Mouse (Mus musculus): ENCODE measurements at regions not wholly inside any gene's neighbourhood (a gene's known extent, or its start where the extent isn't known, plus 50 kb on each side); places are given as distances from the start of the nearest gene placed in this dataset.

GRCm38 (mm10) chr1:73257263-73257662, 241.6 kb upstream of the Tnp1 start:
- TF ChIP-seq FOSL1 (IDR thresholded peaks at IDR 0.05; ENCODE audit: insufficient read depth, low read length, poor library complexity, severe bottlenecking) (no peak), MAX (IDR thresholded peaks at IDR 0.05) (no peak), USF1 (IDR thresholded peaks at IDR 0.05; ENCODE audit: low read depth) (no peak), CEBPB (IDR thresholded peaks at IDR 0.05; ENCODE audit: low read depth) (no peak), MYOD1 (IDR thresholded peaks at IDR 0.05; ENCODE audit: control insufficient read depth, insufficient read length, low read depth) (no peak), MYOG (IDR thresholded peaks at IDR 0.05; ENCODE audit: control insufficient read depth, extremely low read depth, insufficient read length) (no peak), CTCF (IDR thresholded peaks at IDR 0.05; ENCODE audit: control insufficient read depth, insufficient read depth, insufficient read length) (no peak)
- no peaks in the 10 kb centered on the region for H3K79me3 ChIP-seq (ENCODE audit: low read depth)

DNA sequence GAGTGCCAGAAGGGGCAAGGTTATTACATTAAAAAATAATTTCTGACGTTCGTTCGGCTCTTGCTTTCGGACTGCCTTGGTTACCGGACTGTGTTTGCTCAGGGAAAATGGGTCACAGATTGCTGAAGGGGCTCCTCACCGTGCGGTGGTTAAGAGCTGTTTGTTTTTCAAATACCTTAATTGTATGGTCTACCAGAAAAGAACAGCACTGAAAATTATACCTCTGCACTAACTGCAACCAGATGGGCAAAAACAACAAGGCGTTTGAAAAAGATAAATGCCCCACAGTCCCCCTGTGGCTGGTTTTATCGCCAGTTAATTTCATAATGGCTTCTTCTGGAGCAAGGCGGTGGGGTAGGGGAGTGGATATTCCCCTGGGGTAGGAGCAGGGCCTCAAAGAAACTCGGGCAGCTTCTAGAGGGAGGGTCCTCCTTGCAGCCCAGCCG, 236.2 kb upstream of the Tnp1 start:
- Histone ChIP-seq H3K27me3 (ENCODE audit: control insufficient read depth, insufficient read depth, insufficient read length) (no peaks in the 10 kb centered on the region), H3K79me2 (ENCODE audit: control insufficient read depth, insufficient read depth) (no peaks in the 10 kb centered on the region), H3K36me3 (ENCODE audit: control insufficient read depth, insufficient read depth) (no peaks in the 10 kb centered on the region), H3K4me3 (ENCODE audit: insufficient read depth, poor library complexity, severe bottlenecking) (no peak overlapping the region), H3K79me3 (ENCODE audit: low read depth) (no peaks in the 10 kb centered on the region), H3ac (ENCODE audit: control insufficient read depth, insufficient read length, low read depth) (no peak overlapping the region)
- no peak for TF ChIP-seq MYOG (IDR thresholded peaks at IDR 0.05; ENCODE audit: control insufficient read depth, extremely low read depth, insufficient read length)
- TF ChIP-seq MYOD1 (IDR thresholded peaks at IDR 0.05; ENCODE audit: control insufficient read depth, insufficient read length, low read depth) = no peak
- no peak for TF ChIP-seq FOSL1 (IDR thresholded peaks at IDR 0.05; ENCODE audit: insufficient read depth, low read length, poor library complexity, severe bottlenecking)
- no peak for TF ChIP-seq CEBPB (IDR thresholded peaks at IDR 0.05; ENCODE audit: low read depth)
- TF ChIP-seq MAX (IDR thresholded peaks at IDR 0.05) = no peak
- no peak for TF ChIP-seq USF1 (IDR thresholded peaks at IDR 0.05; ENCODE audit: low read depth)
- TF ChIP-seq CTCF (IDR thresholded peaks at IDR 0.05; ENCODE audit: control insufficient read depth, insufficient read depth, insufficient read length) = no peak

More at GRCm38 (mm10) chr1:73257263-73257662, 241.6 kb upstream of the Tnp1 start:
- H3K79me2 ChIP-seq (ENCODE audit: control insufficient read depth, insufficient read depth) = no peaks in the 10 kb centered on the region
- H3K4me3 ChIP-seq (ENCODE audit: insufficient read depth, poor library complexity, severe bottlenecking) = no peak overlapping the region
- H3K36me3 ChIP-seq (ENCODE audit: control insufficient read depth, insufficient read depth) = no peaks in the 10 kb centered on the region
- no peak overlapping the region for H3ac ChIP-seq (ENCODE audit: control insufficient read depth, insufficient read length, low read depth)
- no peaks in the 10 kb centered on the region for H3K27me3 ChIP-seq (ENCODE audit: control insufficient read depth, insufficient read depth, insufficient read length)

GRCm38 (mm10) chr1:73244016-73244415, 228.3 kb upstream of the Tnp1 start:
- Histone ChIP-seq H3K36me3 (ENCODE audit: control insufficient read depth, insufficient read depth) (no peaks in the 10 kb centered on the region), H3K4me3 (ENCODE audit: insufficient read depth, poor library complexity, severe bottlenecking) (no peak overlapping the region), H3K79me3 (ENCODE audit: low read depth) (no peaks in the 10 kb centered on the region), H3K27me3 (ENCODE audit: control insufficient read depth, insufficient read depth, insufficient read length) (no peaks in the 10 kb centered on the region), H3ac (ENCODE audit: control insufficient read depth, insufficient read length, low read depth) (no peak overlapping the region), H3K79me2 (ENCODE audit: control insufficient read depth, insufficient read depth) (no peaks in the 10 kb centered on the region)
- TF ChIP-seq CTCF (IDR thresholded peaks at IDR 0.05; ENCODE audit: control insufficient read depth, insufficient read depth, insufficient read length) = no peak
- TF ChIP-seq MYOG (IDR thresholded peaks at IDR 0.05; ENCODE audit: control insufficient read depth, extremely low read depth, insufficient read length) = no peak
- no peak for TF ChIP-seq CEBPB (IDR thresholded peaks at IDR 0.05; ENCODE audit: low read depth)
- TF ChIP-seq MAX (IDR thresholded peaks at IDR 0.05) = no peak
- no peak for TF ChIP-seq MYOD1 (IDR thresholded peaks at IDR 0.05; ENCODE audit: control insufficient read depth, insufficient read length, low read depth)
- no peak for TF ChIP-seq FOSL1 (IDR thresholded peaks at IDR 0.05; ENCODE audit: insufficient read depth, low read length, poor library complexity, severe bottlenecking)
- no peak for TF ChIP-seq USF1 (IDR thresholded peaks at IDR 0.05; ENCODE audit: low read depth)

GRCm38 (mm10) chr1:73242290-73242689, 226.6 kb upstream of the Tnp1 start:
- TF ChIP-seq MYOD1 (IDR thresholded peaks at IDR 0.05; ENCODE audit: control insufficient read depth, insufficient read length, low read depth) = peak; percentile 63
- no peak for TF ChIP-seq CEBPB (IDR thresholded peaks at IDR 0.05; ENCODE audit: low read depth)
- Histone ChIP-seq H3ac (ENCODE audit: control insufficient read depth, insufficient read length, low read depth) (no peak overlapping the region), H3K36me3 (ENCODE audit: control insufficient read depth, insufficient read depth) (no peaks in the 10 kb centered on the region), H3K27me3 (ENCODE audit: control insufficient read depth, insufficient read depth, insufficient read length) (no peaks in the 10 kb centered on the region), H3K4me3 (ENCODE audit: insufficient read depth, poor library complexity, severe bottlenecking) (no peak overlapping the region), H3K79me2 (ENCODE audit: control insufficient read depth, insufficient read depth) (no peaks in the 10 kb centered on the region), H3K79me3 (ENCODE audit: low read depth) (no peaks in the 10 kb centered on the region)

- Histone ChIP-seq H3K36me3 (ENCODE audit: control insufficient read depth, insufficient read depth) (no peaks in the 10 kb centered on the region), H3ac (ENCODE audit: control insufficient read depth, insufficient read length, low read depth) (no peak overlapping the region), H3K27me3 (ENCODE audit: control insufficient read depth, insufficient read depth, insufficient read length) (no peaks in the 10 kb centered on the region), H3K4me3 (ENCODE audit: insufficient read depth, poor library complexity, severe bottlenecking) (no peak overlapping the region), H3K79me3 (ENCODE audit: low read depth) (no peaks in the 10 kb centered on the region), H3K79me2 (ENCODE audit: control insufficient read depth, insufficient read depth) (no peaks in the 10 kb centered on the region)
- no peak for TF ChIP-seq MYOG (IDR thresholded peaks at IDR 0.05; ENCODE audit: control insufficient read depth, extremely low read depth, insufficient read length)
- TF ChIP-seq CTCF (IDR thresholded peaks at IDR 0.05; ENCODE audit: control insufficient read depth, insufficient read depth, insufficient read length) = no peak
- no peak for TF ChIP-seq MYOD1 (IDR thresholded peaks at IDR 0.05; ENCODE audit: control insufficient read depth, insufficient read length, low read depth)
- TF ChIP-seq USF1 (IDR thresholded peaks at IDR 0.05; ENCODE audit: low read depth) = no peak
- no peak for TF ChIP-seq MAX (IDR thresholded peaks at IDR 0.05)
- no peak for TF ChIP-seq FOSL1 (IDR thresholded peaks at IDR 0.05; ENCODE audit: insufficient read depth, low read length, poor library complexity, severe bottlenecking)
- TF ChIP-seq CEBPB (IDR thresholded peaks at IDR 0.05; ENCODE audit: low read depth) = no peak
Measured at GRCm38 (mm10) chr1:73236867-73237266, 221.2 kb upstream of the Tnp1 start.

DNA sequence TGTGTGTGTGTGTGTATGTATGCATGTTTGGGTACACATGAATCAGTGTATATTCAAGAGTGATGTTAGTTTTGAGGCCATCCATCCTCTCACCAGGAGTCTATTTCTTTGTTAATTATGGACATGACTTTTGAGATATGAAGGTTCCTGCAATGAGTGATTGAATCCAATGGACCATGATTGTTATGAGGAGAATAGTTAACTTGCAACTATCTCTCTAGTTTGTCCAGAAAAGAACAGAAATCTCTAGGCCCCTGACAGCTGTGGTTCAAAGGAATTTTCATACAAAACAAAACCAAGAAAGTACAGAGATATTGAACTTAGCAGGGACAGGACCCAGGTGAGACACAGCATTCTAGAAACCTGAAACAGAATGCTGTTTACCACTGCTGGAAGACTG, 217.9 kb upstream of the Tnp1 start:
- H3K4me3 ChIP-seq (ENCODE audit: insufficient read depth, poor library complexity, severe bottlenecking) = no peak overlapping the region
- H3K36me3 ChIP-seq (ENCODE audit: control insufficient read depth, insufficient read depth) = no peaks in the 10 kb centered on the region
- no peak overlapping the region for H3ac ChIP-seq (ENCODE audit: control insufficient read depth, insufficient read length, low read depth)
- H3K79me2 ChIP-seq (ENCODE audit: control insufficient read depth, insufficient read depth) = no peaks in the 10 kb centered on the region
- no peaks in the 10 kb centered on the region for H3K79me3 ChIP-seq (ENCODE audit: low read depth)
- TF ChIP-seq MAX (IDR thresholded peaks at IDR 0.05) (no peak), FOSL1 (IDR thresholded peaks at IDR 0.05; ENCODE audit: insufficient read depth, low read length, poor library complexity, severe bottlenecking) (no peak), USF1 (IDR thresholded peaks at IDR 0.05; ENCODE audit: low read depth) (no peak), MYOD1 (IDR thresholded peaks at IDR 0.05; ENCODE audit: control insufficient read depth, insufficient read length, low read depth) (no peak), MYOG (IDR thresholded peaks at IDR 0.05; ENCODE audit: control insufficient read depth, extremely low read depth, insufficient read length) (no peak), CTCF (IDR thresholded peaks at IDR 0.05; ENCODE audit: control insufficient read depth, insufficient read depth, insufficient read length) (no peak), CEBPB (IDR thresholded peaks at IDR 0.05; ENCODE audit: low read depth) (no peak)
- H3K27me3 ChIP-seq (ENCODE audit: control insufficient read depth, insufficient read depth, insufficient read length) = no peaks in the 10 kb centered on the region

Data from C2C12 (cell line).